Mouse (Mus musculus): ENCODE measurements at regions not wholly inside any gene's neighbourhood (a gene's known extent, or its start where the extent isn't known, plus 50 kb on each side); places are given as distances from the start of the nearest gene placed in this dataset.

DNA sequence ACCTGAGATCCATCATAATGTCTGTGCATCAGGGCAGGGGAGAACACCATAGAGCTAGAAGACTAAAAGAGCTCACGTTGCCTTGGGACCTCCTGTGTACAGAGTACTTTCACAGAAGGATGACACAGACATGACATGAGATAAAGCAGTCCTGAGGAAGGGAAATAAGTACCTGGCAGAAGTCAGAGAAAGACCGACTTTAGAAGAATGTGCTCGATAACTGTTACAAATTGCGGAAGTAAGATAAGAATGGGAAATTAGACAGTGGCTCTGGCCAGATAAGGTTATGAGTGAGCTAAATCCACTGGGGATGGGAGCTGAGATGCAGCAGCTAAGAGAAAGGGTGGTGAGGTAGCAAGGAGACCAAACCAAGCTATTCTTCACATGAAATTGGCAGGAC, 249.9 kb upstream of the Veph1 start:
- no peak overlapping the region for H3K4me3 ChIP-seq (ENCODE audit: insufficient read depth in 1 of 2, low read depth in 1 of 2, low read length in 2 of 2, poor library complexity in 1 of 2, severe bottlenecking in 1 of 2)
- TF ChIP-seq ZC3H11A (IDR thresholded peaks at IDR 0.05; ENCODE audit: borderline replicate concordance, low read depth, low read length) (no peak), CHD2 (IDR thresholded peaks at IDR 0.05; ENCODE audit: low read depth, low read length) (no peak), MAFK (IDR thresholded peaks at IDR 0.05; ENCODE audit: insufficient read depth, low read depth, low read length) (no peak), ZNF384 (IDR thresholded peaks at IDR 0.05; ENCODE audit: low read depth, low read length) (no peak), HCFC1 (IDR thresholded peaks at IDR 0.05; ENCODE audit: borderline replicate concordance, insufficient read depth, low read length) (no peak)
- in situ Hi-C loops (cut with MboI; ENCODE audit: low sequenced_read_pairs in 2 of 2, unreplicated experiment in 2 of 2) = no loop called here
- H3K4me1 ChIP-seq (ENCODE audit: control insufficient read depth in 2 of 2, insufficient read depth in 2 of 2, low read length in 2 of 2, poor library complexity in 1 of 2) = no peaks in the 10 kb centered on the region
- no peak overlapping the region for H3K27ac ChIP-seq (ENCODE audit: insufficient read depth, low read depth, low read length, poor library complexity, severe bottlenecking)
- no peaks in the 10 kb centered on the region for H3K36me3 ChIP-seq (ENCODE audit: control insufficient read depth, insufficient read depth, low read length, poor library complexity, severe bottlenecking)
- no peak for DNase-seq (ENCODE audit: low read depth, low spot score)
- H3K9ac ChIP-seq (ENCODE audit: insufficient read depth, low read depth, low read length, poor library complexity, severe bottlenecking) = no peak overlapping the region
- H3K9me3 ChIP-seq (ENCODE audit: control insufficient read depth, insufficient read depth, low read depth, low read length) = no peaks in the 10 kb centered on the region

DNA sequence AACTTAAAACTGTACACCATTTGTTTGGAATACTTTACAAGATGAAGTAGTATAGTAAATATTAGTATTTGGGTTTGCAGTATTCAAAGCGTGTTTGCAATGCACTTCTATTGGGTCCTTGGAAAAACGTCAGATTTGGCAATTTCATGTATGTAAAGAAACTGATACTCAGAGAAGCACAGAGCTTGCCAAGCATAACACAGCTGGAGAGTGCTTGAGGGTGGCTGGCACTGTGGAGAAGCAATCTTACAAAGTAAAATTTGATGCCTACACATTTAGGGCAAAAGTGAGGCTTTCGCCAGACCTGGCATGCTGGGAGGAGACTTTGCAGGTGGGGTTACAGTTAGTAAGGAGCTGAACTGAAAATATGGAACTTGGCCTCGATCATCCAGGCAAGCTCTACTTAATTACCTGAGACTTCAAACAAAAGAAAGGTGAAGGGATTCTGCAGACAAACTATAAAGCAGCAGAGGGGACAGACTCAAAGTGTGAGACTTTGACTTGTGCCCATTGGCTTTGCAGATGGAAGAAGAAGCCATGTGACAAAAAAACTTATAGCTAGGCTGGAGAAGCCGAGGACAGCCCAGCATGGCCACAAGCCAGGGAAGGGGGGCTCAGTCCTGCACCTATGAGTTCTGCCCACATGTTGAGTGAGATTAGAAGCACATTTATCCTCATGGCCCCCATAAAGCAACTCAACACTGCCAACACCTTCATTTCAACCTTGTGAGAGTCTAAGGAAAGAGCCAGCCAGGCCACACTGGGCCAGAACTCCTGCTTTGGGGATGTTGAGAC, 247.7 kb upstream of the Veph1 start:
- Histone ChIP-seq H3K4me3 (ENCODE audit: insufficient read depth in 1 of 2, low read depth in 1 of 2, low read length in 2 of 2, poor library complexity in 1 of 2, severe bottlenecking in 1 of 2) (no peak overlapping the region), H3K36me3 (ENCODE audit: control insufficient read depth, insufficient read depth, low read length, poor library complexity, severe bottlenecking) (no peaks in the 10 kb centered on the region), H3K9ac (ENCODE audit: insufficient read depth, low read depth, low read length, poor library complexity, severe bottlenecking) (no peak overlapping the region), H3K4me1 (ENCODE audit: control insufficient read depth in 2 of 2, insufficient read depth in 2 of 2, low read length in 2 of 2, poor library complexity in 1 of 2) (no peaks in the 10 kb centered on the region), H3K9me3 (ENCODE audit: control insufficient read depth, insufficient read depth, low read depth, low read length) (no peaks in the 10 kb centered on the region), H3K27ac (ENCODE audit: insufficient read depth, low read depth, low read length, poor library complexity, severe bottlenecking) (no peak overlapping the region)
- DNase-seq (ENCODE audit: low read depth, low spot score) = no peak
- in situ Hi-C loops (cut with MboI; ENCODE audit: low sequenced_read_pairs in 2 of 2, unreplicated experiment in 2 of 2) = no loop called here
- TF ChIP-seq MAFK (IDR thresholded peaks at IDR 0.05; ENCODE audit: insufficient read depth, low read depth, low read length) (no peak), ZC3H11A (IDR thresholded peaks at IDR 0.05; ENCODE audit: borderline replicate concordance, low read depth, low read length) (no peak), ZNF384 (IDR thresholded peaks at IDR 0.05; ENCODE audit: low read depth, low read length) (no peak), CHD2 (IDR thresholded peaks at IDR 0.05; ENCODE audit: low read depth, low read length) (no peak), HCFC1 (IDR thresholded peaks at IDR 0.05; ENCODE audit: borderline replicate concordance, insufficient read depth, low read length) (no peak)

GRCm38 (mm10) chr3:66542865-66543264, 246.2 kb upstream of the Veph1 start:
- Histone ChIP-seq H3K4me1 (ENCODE audit: control insufficient read depth in 2 of 2, insufficient read depth in 2 of 2, low read length in 2 of 2, poor library complexity in 1 of 2) (no peaks in the 10 kb centered on the region), H3K9ac (ENCODE audit: insufficient read depth, low read depth, low read length, poor library complexity, severe bottlenecking) (no peak overlapping the region), H3K9me3 (ENCODE audit: control insufficient read depth, insufficient read depth, low read depth, low read length) (no peaks in the 10 kb centered on the region), H3K27ac (ENCODE audit: insufficient read depth, low read depth, low read length, poor library complexity, severe bottlenecking) (no peak overlapping the region), H3K36me3 (ENCODE audit: control insufficient read depth, insufficient read depth, low read length, poor library complexity, severe bottlenecking) (no peaks in the 10 kb centered on the region), H3K4me3 (ENCODE audit: insufficient read depth in 1 of 2, low read depth in 1 of 2, low read length in 2 of 2, poor library complexity in 1 of 2, severe bottlenecking in 1 of 2) (no peak overlapping the region)
- TF ChIP-seq CHD2 (IDR thresholded peaks at IDR 0.05; ENCODE audit: low read depth, low read length) = no peak
- TF ChIP-seq ZC3H11A (IDR thresholded peaks at IDR 0.05; ENCODE audit: borderline replicate concordance, low read depth, low read length) = no peak
- TF ChIP-seq ZNF384 (IDR thresholded peaks at IDR 0.05; ENCODE audit: low read depth, low read length) = no peak
- TF ChIP-seq MAFK (IDR thresholded peaks at IDR 0.05; ENCODE audit: insufficient read depth, low read depth, low read length) = no peak
- TF ChIP-seq HCFC1 (IDR thresholded peaks at IDR 0.05; ENCODE audit: borderline replicate concordance, insufficient read depth, low read length) = no peak
- no peak for DNase-seq (ENCODE audit: low read depth, low spot score)
- in situ Hi-C loops (cut with MboI; ENCODE audit: low sequenced_read_pairs in 2 of 2, unreplicated experiment in 2 of 2) = no loop called here

GRCm38 (mm10) chr3:66537913-66538312, 241.3 kb upstream of the Veph1 start:
- no peak for DNase-seq (ENCODE audit: low read depth, low spot score)
- H3K9ac ChIP-seq (ENCODE audit: insufficient read depth, low read depth, low read length, poor library complexity, severe bottlenecking) = no peak overlapping the region
- no peak overlapping the region for H3K4me3 ChIP-seq (ENCODE audit: insufficient read depth in 1 of 2, low read depth in 1 of 2, low read length in 2 of 2, poor library complexity in 1 of 2, severe bottlenecking in 1 of 2)
- TF ChIP-seq ZC3H11A (IDR thresholded peaks at IDR 0.05; ENCODE audit: borderline replicate concordance, low read depth, low read length) = no peak
- TF ChIP-seq HCFC1 (IDR thresholded peaks at IDR 0.05; ENCODE audit: borderline replicate concordance, insufficient read depth, low read length) = no peak
- no peak for TF ChIP-seq MAFK (IDR thresholded peaks at IDR 0.05; ENCODE audit: insufficient read depth, low read depth, low read length)
- TF ChIP-seq ZNF384 (IDR thresholded peaks at IDR 0.05; ENCODE audit: low read depth, low read length) = no peak
- TF ChIP-seq CHD2 (IDR thresholded peaks at IDR 0.05; ENCODE audit: low read depth, low read length) = no peak
- in situ Hi-C loops (cut with MboI; ENCODE audit: low sequenced_read_pairs in 2 of 2, unreplicated experiment in 2 of 2) = no loop called here
- no peaks in the 10 kb centered on the region for H3K9me3 ChIP-seq (ENCODE audit: control insufficient read depth, insufficient read depth, low read depth, low read length)
- no peaks in the 10 kb centered on the region for H3K4me1 ChIP-seq (ENCODE audit: control insufficient read depth in 2 of 2, insufficient read depth in 2 of 2, low read length in 2 of 2, poor library complexity in 1 of 2)
- H3K27ac ChIP-seq (ENCODE audit: insufficient read depth, low read depth, low read length, poor library complexity, severe bottlenecking) = no peak overlapping the region
- H3K36me3 ChIP-seq (ENCODE audit: control insufficient read depth, insufficient read depth, low read length, poor library complexity, severe bottlenecking) = no peaks in the 10 kb centered on the region
